Mouse (Mus musculus): ENCODE data around the gene Marc2. TPM values are rescaled to one million over a fixed set of nuclear protein-coding genes. Genes with fewer than 3 reads are reported as not detected.

Gene Marc2
- polyA plus RNA-seq (2014; fragmentation: Nextera tagmentation; extraction: Ambion mirVana) = 262 and 279 TPM in 2 replicates

DNA sequence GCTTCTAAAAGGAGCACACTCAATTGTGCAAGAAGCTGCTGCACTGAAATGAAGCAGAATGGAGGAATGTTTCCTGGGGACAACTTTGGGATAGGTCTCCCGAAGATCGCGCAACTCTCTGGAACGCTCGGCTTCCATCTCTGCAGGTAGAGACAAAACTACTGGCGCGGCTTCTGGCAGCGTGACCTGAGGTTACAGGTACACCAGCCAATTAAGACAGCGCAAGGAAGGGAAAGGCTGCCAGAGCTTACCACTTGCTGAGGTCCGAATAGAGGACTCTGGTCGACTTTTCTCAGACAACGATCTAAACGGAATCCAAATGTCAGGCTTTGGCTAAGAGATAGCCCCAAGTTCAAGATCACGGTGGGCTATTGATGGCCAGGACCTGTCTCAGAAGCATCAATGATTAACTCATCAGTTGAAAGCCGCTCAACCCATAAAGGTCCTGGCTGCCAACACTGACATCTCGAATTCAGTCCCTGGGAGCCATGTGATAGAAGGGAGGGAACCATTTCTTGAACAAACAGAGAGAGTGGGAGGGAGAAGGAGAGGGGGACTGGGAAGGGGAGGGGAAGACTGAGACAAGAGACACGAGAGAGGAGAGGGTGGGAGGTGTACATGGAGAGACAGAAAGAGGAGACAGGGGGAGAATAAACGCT, at the start of gene Marc2:
TSS of gene Marc2 (minus strand) at position 360 of the 659 bp plus-strand sequence.
- Histone ChIP-seq H3K4me1 (replicated peaks; ENCODE audit: control insufficient read depth, insufficient read depth, low read length) (peaks cover 13% of the 10 kb centered on the region), H3K9me3 (ENCODE audit: control insufficient read depth, low read length) (no peaks in the 10 kb centered on the region), H3K27ac (ENCODE audit: low read depth) (peak within 1 kb of the TSS; percentile 83), H3K36me3 (ENCODE audit: control insufficient read depth, insufficient read depth, low read length) (peaks cover under 1% of the 10 kb centered on the region; the same call in 1 of the 2 replicates), H3K27me3 (replicated peaks; ENCODE audit: control insufficient read depth, insufficient read depth, low read length) (no peaks in the 10 kb centered on the region), H3K4me3 (ENCODE audit: low read depth, low read length) (peak within 1 kb of the TSS; percentile 96), H3K9ac (ENCODE audit: low read length) (peak within 1 kb of the TSS; percentile 80), H3K4me2 (ENCODE audit: low read length) (peak within 1 kb of the TSS; percentile 95)
- 3% methylated on average over 18 of the region's 18 CpGs for WGBS
- DNase-seq (ENCODE audit: low spot score) = no peak
- ATAC-seq (replicated peaks; ENCODE audit: low FRiP score, low TSS enrichment, low read depth) = peak; percentile 33

DNA sequence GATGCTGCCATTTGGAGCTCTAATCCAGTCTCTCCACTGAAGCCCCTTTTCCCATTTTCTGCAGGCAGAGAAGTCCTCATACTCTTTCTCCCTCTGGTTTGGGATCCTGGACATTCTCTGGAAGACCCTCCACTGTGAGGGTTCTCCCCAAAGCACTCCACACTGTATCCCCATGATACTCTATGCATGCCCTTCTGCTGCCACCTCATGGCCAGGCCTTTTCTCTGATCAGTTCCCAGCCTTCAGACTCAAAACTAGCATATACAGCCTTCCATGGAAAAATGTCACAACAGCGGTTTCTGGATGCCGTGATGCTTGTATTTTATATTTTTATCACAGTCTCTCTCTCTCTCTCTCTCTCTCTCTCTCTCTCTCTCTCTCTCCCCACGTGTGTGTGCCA, 45.7 kb upstream of the Marc2 start:
- H3K4me1 ChIP-seq (replicated peaks; ENCODE audit: control insufficient read depth, insufficient read depth, low read length) = no peaks in the 10 kb centered on the region
- no peaks in the 10 kb centered on the region for H3K27me3 ChIP-seq (replicated peaks; ENCODE audit: control insufficient read depth, insufficient read depth, low read length)
- ATAC-seq (replicated peaks; ENCODE audit: low FRiP score, low TSS enrichment, low read depth) (no peak), DNase-seq (ENCODE audit: low spot score) (no peak)
- H3K4me2 ChIP-seq (ENCODE audit: low read length) = no peak overlapping the region
- H3K36me3 ChIP-seq (ENCODE audit: control insufficient read depth, insufficient read depth, low read length) = no peaks in the 10 kb centered on the region
- 85% methylated on average over 3 of the region's 3 CpGs for WGBS
- H3K9ac ChIP-seq (ENCODE audit: low read length) = no peak overlapping the region
- H3K9me3 ChIP-seq (ENCODE audit: control insufficient read depth, low read length) = no peaks in the 10 kb centered on the region
- no peak overlapping the region for H3K27ac ChIP-seq (ENCODE audit: low read depth)
- no peak overlapping the region for H3K4me3 ChIP-seq (ENCODE audit: low read depth, low read length)

DNA sequence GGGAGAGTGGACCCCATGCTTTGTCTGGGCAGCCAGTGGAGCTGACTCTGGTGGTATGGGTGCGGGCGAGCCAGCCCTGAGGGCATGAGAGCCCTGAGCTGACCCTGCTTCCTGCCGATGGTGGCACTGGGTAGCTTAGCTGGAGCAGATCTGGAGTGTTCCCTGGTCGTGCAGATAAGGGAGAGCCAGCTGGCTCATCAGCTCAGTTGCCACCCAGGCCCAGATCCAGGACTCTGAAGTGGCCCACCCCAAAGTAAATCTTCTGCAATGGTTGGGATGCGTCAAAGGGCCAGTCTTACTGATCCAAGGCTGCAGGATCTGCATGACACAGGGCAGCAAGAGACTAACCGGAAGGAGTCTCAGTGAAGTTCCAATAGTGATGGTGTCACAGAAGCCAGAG, 43.2 kb upstream of the Marc2 start:
- H3K9ac ChIP-seq (ENCODE audit: low read length) = no peak overlapping the region
- no peaks in the 10 kb centered on the region for H3K4me1 ChIP-seq (replicated peaks; ENCODE audit: control insufficient read depth, insufficient read depth, low read length)
- no peak overlapping the region for H3K4me3 ChIP-seq (ENCODE audit: low read depth, low read length)
- H3K36me3 ChIP-seq (ENCODE audit: control insufficient read depth, insufficient read depth, low read length) = no peaks in the 10 kb centered on the region
- DNase-seq (ENCODE audit: low spot score) (no peak), ATAC-seq (replicated peaks; ENCODE audit: low FRiP score, low TSS enrichment, low read depth) (no peak)
- no peak overlapping the region for H3K4me2 ChIP-seq (ENCODE audit: low read length)
- 95% methylated on average over 6 of the region's 6 CpGs for WGBS
- no peaks in the 10 kb centered on the region for H3K9me3 ChIP-seq (ENCODE audit: control insufficient read depth, low read length)
- peaks cover under 1% of the 10 kb centered on the region; the same call in 1 of the 2 replicates for H3K27me3 ChIP-seq (replicated peaks; ENCODE audit: control insufficient read depth, insufficient read depth, low read length)
- no peak overlapping the region for H3K27ac ChIP-seq (ENCODE audit: low read depth)

DNA sequence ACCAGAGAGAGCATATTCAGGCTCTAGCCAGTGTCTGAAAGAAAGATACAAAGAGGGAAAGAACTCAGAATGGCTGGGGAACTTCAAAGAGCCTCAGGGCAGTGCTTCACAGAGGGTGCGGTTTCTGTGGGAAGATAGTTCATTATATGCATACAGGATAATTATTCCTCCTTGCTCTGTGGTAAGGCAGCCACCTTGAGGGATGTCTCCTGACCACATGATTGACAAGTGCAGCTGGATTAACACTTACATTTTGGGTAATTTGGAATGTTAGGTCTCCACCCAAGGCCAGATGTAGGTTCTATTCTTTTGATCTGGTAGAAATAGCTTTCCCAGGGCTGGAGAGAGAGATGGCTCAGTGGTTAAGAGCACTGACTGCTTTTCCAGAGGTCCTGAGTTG, 39.9 kb upstream of the Marc2 start:
- Histone ChIP-seq H3K27ac (ENCODE audit: low read depth) (no peak overlapping the region), H3K4me1 (replicated peaks; ENCODE audit: control insufficient read depth, insufficient read depth, low read length) (no peaks in the 10 kb centered on the region), H3K9ac (ENCODE audit: low read length) (no peak overlapping the region), H3K4me3 (ENCODE audit: low read depth, low read length) (no peak overlapping the region), H3K27me3 (replicated peaks; ENCODE audit: control insufficient read depth, insufficient read depth, low read length) (peaks cover 33% of the 10 kb centered on the region), H3K4me2 (ENCODE audit: low read length) (no peak overlapping the region), H3K9me3 (ENCODE audit: control insufficient read depth, low read length) (no peaks in the 10 kb centered on the region), H3K36me3 (ENCODE audit: control insufficient read depth, insufficient read depth, low read length) (no peaks in the 10 kb centered on the region)
- 71% methylated on average over 1 of the region's 1 CpGs for WGBS
- DNase-seq (ENCODE audit: low spot score) (no peak), ATAC-seq (replicated peaks; ENCODE audit: low FRiP score, low TSS enrichment, low read depth) (no peak)

DNA sequence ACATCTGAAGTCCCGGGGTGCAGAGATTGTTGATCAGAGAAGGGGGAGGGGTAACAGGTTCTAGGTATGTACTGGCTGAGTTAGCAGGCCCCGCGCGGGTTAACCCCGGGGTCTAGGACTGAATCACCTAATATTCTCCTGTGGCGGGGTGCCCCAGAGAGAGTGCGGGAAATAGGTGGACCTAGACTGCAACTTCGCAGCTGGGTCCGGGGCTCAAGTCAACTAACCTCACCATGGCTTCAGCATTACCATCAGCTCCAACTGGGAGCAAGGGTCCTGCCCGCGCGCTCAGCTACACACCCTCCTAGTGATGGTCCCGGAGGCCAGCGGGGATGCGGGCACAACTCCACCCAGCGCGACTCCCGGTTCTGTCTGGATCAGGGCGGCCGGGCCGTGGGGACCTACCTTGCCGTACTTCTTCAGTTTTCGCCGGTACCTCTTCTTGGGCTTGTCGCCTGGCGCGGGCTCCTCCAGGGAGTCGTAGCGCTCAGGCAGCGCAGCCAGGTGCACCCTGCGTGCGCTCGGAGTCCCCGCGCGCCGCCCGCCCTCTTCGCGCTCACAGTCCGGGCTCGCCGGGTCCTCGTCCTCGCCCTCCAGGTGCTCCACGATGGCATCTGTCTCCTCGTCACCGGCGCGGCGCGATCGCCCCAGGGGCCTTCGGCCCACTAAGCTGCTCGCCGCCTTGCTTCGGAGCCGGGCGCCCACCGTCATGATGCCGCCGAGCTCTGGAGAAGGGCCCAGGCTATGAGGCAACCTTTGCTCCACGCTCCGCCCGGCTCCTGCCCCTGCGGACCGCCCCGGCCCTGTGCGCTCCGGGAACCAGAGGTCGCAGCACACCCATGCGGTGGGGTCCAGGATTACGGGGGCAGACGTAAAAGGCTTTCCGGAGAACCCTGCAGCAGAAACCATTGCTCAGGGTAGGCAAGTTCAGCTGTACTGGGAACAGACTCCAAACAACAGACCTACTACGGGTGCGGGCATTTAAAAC, 36.3 kb upstream of the Marc2 start, which contains the start of gene C130074G19Rik:
TSS of gene C130074G19Rik (minus strand) at position 938 of the 988 bp plus-strand sequence.
- 2% methylated on average over 77 of the region's 77 CpGs for WGBS
- Histone ChIP-seq H3K9me3 (ENCODE audit: control insufficient read depth, low read length) (no peaks in the 10 kb centered on the region), H3K4me2 (ENCODE audit: low read length) (peak within 1 kb of the TSS; percentile 82), H3K4me1 (replicated peaks; ENCODE audit: control insufficient read depth, insufficient read depth, low read length) (0 out of 2 replicates have a peak, but pooled peaks cover 2% of the 10 kb centered on the region), H3K36me3 (ENCODE audit: control insufficient read depth, insufficient read depth, low read length) (no peaks in the 10 kb centered on the region), H3K27ac (ENCODE audit: low read depth) (no peak within 1 kb of the TSS), H3K9ac (ENCODE audit: low read length) (peak within 1 kb of the TSS; percentile 44), H3K27me3 (replicated peaks; ENCODE audit: control insufficient read depth, insufficient read depth, low read length) (peaks cover 38% of the 10 kb centered on the region), H3K4me3 (ENCODE audit: low read depth, low read length) (peak within 1 kb of the TSS; percentile 49)
- DNase-seq (ENCODE audit: low spot score) (peak; percentile 77), ATAC-seq (replicated peaks; ENCODE audit: low FRiP score, low TSS enrichment, low read depth) (peak; percentile 92)

DNA sequence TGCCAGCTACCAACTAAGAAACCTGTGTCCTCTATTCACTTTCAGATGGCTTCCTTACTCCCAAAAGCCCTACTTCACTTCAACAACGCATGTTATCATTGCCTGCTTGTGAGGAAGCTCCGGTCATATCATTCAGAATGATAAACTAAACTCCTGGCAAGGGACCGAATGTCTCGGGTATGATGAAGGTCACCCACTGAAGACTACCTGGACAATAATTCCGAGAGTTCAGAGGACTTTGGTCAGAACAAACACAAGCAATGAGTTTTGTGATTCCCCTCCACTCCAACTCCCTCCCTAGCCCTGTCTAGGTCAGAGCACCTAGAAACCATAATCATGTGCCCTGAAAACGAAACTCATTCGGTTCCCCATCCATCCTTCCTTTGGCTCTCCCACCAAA, 35.6 kb upstream of the Marc2 start:
- Histone ChIP-seq H3K4me2 (ENCODE audit: low read length) (peak overlapping the region; percentile 82), H3K27me3 (replicated peaks; ENCODE audit: control insufficient read depth, insufficient read depth, low read length) (peaks cover 38% of the 10 kb centered on the region), H3K9me3 (ENCODE audit: control insufficient read depth, low read length) (no peaks in the 10 kb centered on the region), H3K4me3 (ENCODE audit: low read depth, low read length) (peak overlapping the region; percentile 49), H3K9ac (ENCODE audit: low read length) (0 out of 2 replicates have a peak overlapping the region, but pooled peaks have one; percentile 44), H3K4me1 (replicated peaks; ENCODE audit: control insufficient read depth, insufficient read depth, low read length) (0 out of 2 replicates have a peak, but pooled peaks cover 2% of the 10 kb centered on the region), H3K27ac (ENCODE audit: low read depth) (no peak overlapping the region), H3K36me3 (ENCODE audit: control insufficient read depth, insufficient read depth, low read length) (no peaks in the 10 kb centered on the region)
- ATAC-seq (replicated peaks; ENCODE audit: low FRiP score, low TSS enrichment, low read depth) (no peak), DNase-seq (ENCODE audit: low spot score) (no peak)
- WGBS = 66% methylated on average over 7 of the region's 7 CpGs

DNA sequence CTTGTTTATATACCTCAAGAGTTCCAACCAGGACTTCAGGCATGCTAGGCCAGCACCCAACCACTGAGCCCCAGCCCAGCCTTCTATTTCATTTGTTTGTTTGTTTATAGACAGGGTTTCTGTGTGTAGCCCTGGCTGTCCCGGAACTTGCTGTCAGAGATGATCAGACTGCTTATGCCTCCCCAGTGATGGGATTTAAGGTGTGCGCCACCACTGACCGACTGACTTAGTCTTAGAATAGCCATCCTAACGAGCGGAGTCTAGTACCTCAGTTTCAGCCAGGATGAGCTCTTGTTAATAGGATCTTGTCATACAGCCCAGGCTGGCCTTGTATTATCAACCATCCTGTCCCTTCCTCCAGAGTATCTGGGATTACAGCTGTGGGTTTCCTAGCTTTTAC, 35.0 kb upstream of the Marc2 start:
- no peak overlapping the region for H3K9ac ChIP-seq (ENCODE audit: low read length)
- no peak for DNase-seq (ENCODE audit: low spot score)
- no peaks in the 10 kb centered on the region for H3K9me3 ChIP-seq (ENCODE audit: control insufficient read depth, low read length)
- H3K27me3 ChIP-seq (replicated peaks; ENCODE audit: control insufficient read depth, insufficient read depth, low read length) = peaks cover 38% of the 10 kb centered on the region
- ATAC-seq (replicated peaks; ENCODE audit: low FRiP score, low TSS enrichment, low read depth) = no peak
- peak overlapping the region; percentile 82; the same call in 1 of the 2 replicates for H3K4me2 ChIP-seq (ENCODE audit: low read length)
- no peak overlapping the region; the same call in 1 of the 2 replicates for H3K4me3 ChIP-seq (ENCODE audit: low read depth, low read length)
- 0 out of 2 replicates have a peak, but pooled peaks cover 2% of the 10 kb centered on the region for H3K4me1 ChIP-seq (replicated peaks; ENCODE audit: control insufficient read depth, insufficient read depth, low read length)
- 88% methylated on average over 5 of the region's 5 CpGs for WGBS
- no peak overlapping the region for H3K27ac ChIP-seq (ENCODE audit: low read depth)
- H3K36me3 ChIP-seq (ENCODE audit: control insufficient read depth, insufficient read depth, low read length) = no peaks in the 10 kb centered on the region

DNA sequence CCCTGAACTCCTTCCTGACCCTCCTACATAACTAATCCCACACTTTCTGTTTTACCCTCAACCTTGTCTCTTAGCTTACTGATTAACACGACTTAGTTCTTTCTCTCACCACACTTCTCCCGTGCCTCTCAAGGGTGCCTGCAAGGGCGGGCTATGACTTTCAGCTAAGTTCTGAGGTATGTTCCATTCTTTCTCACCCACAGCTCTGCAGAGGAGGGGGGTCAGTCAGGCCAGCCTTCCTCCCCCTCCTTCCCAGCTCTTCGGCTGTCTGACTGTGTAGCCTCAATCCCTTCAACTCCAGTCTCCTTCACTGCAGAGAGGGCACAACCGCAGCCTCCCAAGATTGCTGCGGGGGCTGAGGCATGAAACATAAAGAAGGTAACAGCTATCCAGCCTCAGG, 32.6 kb upstream of the Marc2 start:
- Histone ChIP-seq H3K27ac (ENCODE audit: low read depth) (no peak overlapping the region), H3K4me3 (ENCODE audit: low read depth, low read length) (no peak overlapping the region), H3K4me1 (replicated peaks; ENCODE audit: control insufficient read depth, insufficient read depth, low read length) (0 out of 2 replicates have a peak, but pooled peaks cover 2% of the 10 kb centered on the region), H3K9ac (ENCODE audit: low read length) (no peak overlapping the region), H3K4me2 (ENCODE audit: low read length) (no peak overlapping the region), H3K9me3 (ENCODE audit: control insufficient read depth, low read length) (no peaks in the 10 kb centered on the region), H3K27me3 (replicated peaks; ENCODE audit: control insufficient read depth, insufficient read depth, low read length) (peaks cover 32% of the 10 kb centered on the region), H3K36me3 (ENCODE audit: control insufficient read depth, insufficient read depth, low read length) (no peaks in the 10 kb centered on the region)
- no peak for ATAC-seq (replicated peaks; ENCODE audit: low FRiP score, low TSS enrichment, low read depth)
- WGBS = 71% methylated on average over 6 of the region's 6 CpGs
- DNase-seq (ENCODE audit: low spot score) = no peak
